Mouse (Mus musculus) hematopoietic stem cell, adult 5-6 weeks (primary cell): ENCODE results near the gene Cdyl. TPM values are rescaled to one million over a fixed set of nuclear protein-coding genes. Genes with fewer than 3 reads are reported as not detected.

Experiments used
- ATAC-seq, 2 experiments: fragments of 125-278 bp in 1 of 2; replicated peaks in 1 of 2; 2 replicates each; pipeline ENCODE4 v1.8.0; 2016 to 2017; ENCODE audit warnings: inconsistent platforms in 2 of 2, mild to moderate bottlenecking in 2 of 2, moderate number of reproducible peaks in 2 of 2, low read depth in 1 of 2, moderate TSS enrichment in 1 of 2; ENCODE audit not compliant: low FRiP score in 2 of 2, poor library complexity in 2 of 2, severe bottlenecking in 2 of 2, insufficient read depth in 1 of 2, low TSS enrichment in 1 of 2
- total RNA-seq: library from RNA; stranded (forward); fragments of 172-1452, 232-1000 nt; gene quantifications from 2 replicates; pipeline ENCODE4 v1.2.3, GENCODE M21; 2017

Gene Cdyl
- total RNA-seq, 1 experiment from 2014 or later: 14.4 TPM

GRCm38 (mm10) chr13:35782949-35783348 is 123.3 kb downstream of the Cdyl start:
- ATAC-seq: peak; percentile 74 to 79

GRCm38 (mm10) chr13:35783576-35783975 is 123.9 kb downstream of the Cdyl start:
- ATAC-seq: peak; percentile 60 to 65; a peak in 3 of 4 replicates

- no peak for ATAC-seq
Observed at GRCm38 (mm10) chr13:35784281-35784680, 124.6 kb downstream of the Cdyl start.

- no peak for ATAC-seq
Observed at GRCm38 (mm10) chr13:35785330-35785939, 125.8 kb downstream of the Cdyl start.

GRCm38 (mm10) chr13:35786726-35787399 is 127.2 kb downstream of the Cdyl start:
- ATAC-seq: no peak

GRCm38 (mm10) chr13:35789577-35789976 is 129.9 kb downstream of the Cdyl start:
- ATAC-seq: no peak

- ATAC-seq: no peak
Observed at GRCm38 (mm10) chr13:35790431-35790830, 130.8 kb downstream of the Cdyl start.

GRCm38 (mm10) chr13:35794309-35794708 is 134.7 kb downstream of the Cdyl start:
- no peak for ATAC-seq

- ATAC-seq: no peak
Observed at GRCm38 (mm10) chr13:35794774-35795173, 135.1 kb downstream of the Cdyl start.

- ATAC-seq: no peak
Observed at GRCm38 (mm10) chr13:35795887-35796286, 136.3 kb downstream of the Cdyl start.

GRCm38 (mm10) chr13:35796352-35796751 is 136.7 kb downstream of the Cdyl start:
- ATAC-seq: no peak

- peak; percentile 18 to 46; a peak in 3 of 4 replicates for ATAC-seq
Observed at GRCm38 (mm10) chr13:35797811-35798522, 138.3 kb downstream of the Cdyl start.

GRCm38 (mm10) chr13:35798645-35799044 is 139.0 kb downstream of the Cdyl start:
- no peak for ATAC-seq

GRCm38 (mm10) chr13:35800270-35800669 is 140.6 kb downstream of the Cdyl start:
- ATAC-seq: no peak

- no peak for ATAC-seq
Observed at GRCm38 (mm10) chr13:35805727-35806126, 146.1 kb downstream of the Cdyl start.

GRCm38 (mm10) chr13:35806165-35806564 is 146.5 kb downstream of the Cdyl start:
- no peak for ATAC-seq

- ATAC-seq: no peak
Observed at GRCm38 (mm10) chr13:35807016-35807415, 147.4 kb downstream of the Cdyl start.

- no peak for ATAC-seq
Observed at GRCm38 (mm10) chr13:35807525-35807924, 147.9 kb downstream of the Cdyl start.
